Mouse (Mus musculus) embryonic facial prominence, embryonic 15.5 days (tissue): ENCODE results near the gene Hephl1. TPM values are rescaled to one million over a fixed set of nuclear protein-coding genes. Genes with fewer than 3 reads are reported as not detected.

Source experiments
- ATAC-seq: fragments of 200-750 bp; cut with Nextera tagmentation; 2 replicates; pipeline ENCODE4 v1.8.0; 2017; ENCODE audit warnings: low read depth, moderate TSS enrichment; ENCODE audit not compliant: insufficient number of reproducible peaks, low FRiP score, low TSS enrichment
- H3K27ac ChIP-seq: fragments of 300-500 bp; sonication (generic); replicated peaks from 2 replicates; pipeline ENCODE4 v1.5.1; 2015; ENCODE audit warnings: mild to moderate bottlenecking, inconsistent platforms
- H3K27me3 ChIP-seq: fragments of 300-500 bp; sonication (generic); 2 replicates; pipeline ENCODE4 v1.6.1; 2015; ENCODE audit warnings: inconsistent platforms
- H3K36me3 ChIP-seq: fragments of 300-500 bp; sonication (generic); 2 replicates; pipeline ENCODE4 v1.6.1; 2015; ENCODE audit warnings: mild to moderate bottlenecking, inconsistent platforms
- H3K4me1 ChIP-seq: fragments of 300-500 bp; sonication (generic); 2 replicates; pipeline ENCODE4 v1.6.1; 2015; ENCODE audit warnings: inconsistent platforms
- H3K4me2 ChIP-seq: fragments of 300-500 bp; sonication (generic); replicated peaks from 2 replicates; pipeline ENCODE4 v1.6.1; 2015; ENCODE audit warnings: mild to moderate bottlenecking, inconsistent platforms
- H3K4me3 ChIP-seq: fragments of 300-500 bp; sonication (generic); replicated peaks from 2 replicates; pipeline ENCODE4 v1.5.1; 2015; ENCODE audit warnings: mild to moderate bottlenecking, inconsistent platforms
- H3K9ac ChIP-seq: fragments of 300-500 bp; sonication (generic); 2 replicates; pipeline ENCODE4 v1.6.1; 2015; ENCODE audit warnings: inconsistent platforms
- H3K9me3 ChIP-seq: fragments of 300-500 bp; sonication (generic); replicated peaks from 2 replicates; pipeline ENCODE4 v1.6.1; 2016; ENCODE audit warnings: inconsistent platforms
- WGBS: fragments of 180-500 bp; shearing (Covaris S2); methylation state at CpG from one replicate; pipeline ENCODE4 v1.1.7; 2015; 5-methylcytosine and 5-hydroxymethylcytosine counted together
- polyA plus RNA-seq: library from polyadenylated mRNA; unstranded; fragments of >200 nt; fragmentation: Nextera tagmentation; extraction: Ambion mirVana; gene quantifications from 2 replicates; pipeline ENCODE4 v1.2.1, GENCODE M21; 2015

The Hephl1 gene
- polyA plus RNA-seq, 1 experiment from 2014 or later = 0.23 TPM

- Histone ChIP-seq H3K4me3 (no peak overlapping the region), H3K9me3 (no peaks in the 10 kb centered on the region), H3K4me2 (no peak overlapping the region), H3K27ac (no peak overlapping the region), H3K36me3 (no peaks in the 10 kb centered on the region), H3K27me3 (no peaks in the 10 kb centered on the region), H3K4me1 (no peaks in the 10 kb centered on the region), H3K9ac (no peak overlapping the region)
- WGBS = 52% methylated on average over 7 of the region's 7 CpGs
- ATAC-seq = no peak
Measured at GRCm38 (mm10) chr9:15015223-15015956, 96.5 kb downstream of the Hephl1 start.

- Histone ChIP-seq H3K27me3 (no peaks in the 10 kb centered on the region), H3K4me1 (0 out of 2 replicates have a peak, but pooled peaks cover 11% of the 10 kb centered on the region), H3K36me3 (peaks cover 25% of the 10 kb centered on the region; the same call in 1 of the 2 replicates), H3K4me3 (no peak overlapping the region), H3K27ac (no peak overlapping the region), H3K9ac (no peak overlapping the region), H3K9me3 (no peaks in the 10 kb centered on the region), H3K4me2 (no peak overlapping the region)
- no peak for ATAC-seq
- WGBS = 85% methylated on average over 14 of the region's 14 CpGs
Measured at GRCm38 (mm10) chr9:15007566-15007965, 104.3 kb downstream of the Hephl1 start.

GRCm38 (mm10) chr9:15004298-15004685 lies 107.6 kb downstream of the Hephl1 start:
- no peak overlapping the region for H3K9ac ChIP-seq
- H3K27ac ChIP-seq = peak overlapping the region; percentile 52; the same call in 1 of the 2 replicates
- no peak for ATAC-seq
- peak overlapping the region; percentile 3; the same call in 1 of the 2 replicates for H3K4me3 ChIP-seq
- peak overlapping the region; percentile 32; the same call in 1 of the 2 replicates for H3K4me2 ChIP-seq
- H3K27me3 ChIP-seq = no peaks in the 10 kb centered on the region
- 45% methylated on average over 9 of the region's 9 CpGs for WGBS
- H3K4me1 ChIP-seq = 0 out of 2 replicates have a peak, but pooled peaks cover 11% of the 10 kb centered on the region
- H3K36me3 ChIP-seq = peaks cover 25% of the 10 kb centered on the region; the same call in 1 of the 2 replicates
- H3K9me3 ChIP-seq = no peaks in the 10 kb centered on the region

GRCm38 (mm10) chr9:15003676-15004297 lies 108.1 kb downstream of the Hephl1 start:
- Histone ChIP-seq H3K27me3 (no peaks in the 10 kb centered on the region), H3K4me3 (peak overlapping the region; percentile 3; the same call in 1 of the 2 replicates), H3K9me3 (no peaks in the 10 kb centered on the region), H3K9ac (no peak overlapping the region), H3K4me2 (peak overlapping the region; percentile 32; the same call in 1 of the 2 replicates), H3K27ac (peak overlapping the region; percentile 52), H3K4me1 (0 out of 2 replicates have a peak, but pooled peaks cover 11% of the 10 kb centered on the region), H3K36me3 (peaks cover 22% of the 10 kb centered on the region; the same call in 1 of the 2 replicates)
- 30% methylated on average over 10 of the region's 10 CpGs for WGBS
- ATAC-seq = peak; percentile 44; the same call in 1 of the 2 replicates

DNA sequence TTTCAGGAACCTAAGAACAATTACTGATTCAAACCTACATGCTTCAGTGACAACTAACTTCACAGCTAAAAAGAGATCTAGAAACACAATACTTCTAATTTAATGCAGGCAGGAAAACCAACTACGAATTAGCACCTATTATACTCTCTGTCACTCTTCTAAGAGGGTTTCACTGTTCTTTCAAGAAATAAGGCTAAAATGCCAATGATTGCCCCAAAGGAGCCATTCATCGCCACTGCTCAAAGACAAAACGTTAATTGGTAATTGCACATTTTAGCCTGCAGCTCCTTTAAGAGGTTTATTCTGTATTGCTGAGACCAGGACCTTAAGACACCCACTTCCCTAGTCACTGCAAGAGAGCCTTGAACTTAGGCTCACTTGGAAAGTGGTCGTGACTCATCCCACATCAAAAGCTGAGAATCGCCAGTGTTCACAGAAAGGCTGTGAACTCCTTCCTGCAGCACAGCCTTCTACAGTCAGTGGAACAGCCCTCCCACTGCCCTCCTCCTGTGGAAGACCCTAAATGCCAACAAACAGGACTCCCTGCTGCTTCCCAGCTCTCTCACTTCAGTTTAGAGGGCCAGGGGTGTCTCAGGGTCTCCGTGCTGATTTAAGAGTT lies 108.8 kb downstream of the Hephl1 start:
- Histone ChIP-seq H3K9me3 (no peaks in the 10 kb centered on the region), H3K4me1 (0 out of 2 replicates have a peak, but pooled peaks cover 11% of the 10 kb centered on the region), H3K27ac (0 out of 2 replicates have a peak overlapping the region, but pooled peaks have one; percentile 52), H3K4me2 (no peak overlapping the region), H3K9ac (no peak overlapping the region), H3K27me3 (no peaks in the 10 kb centered on the region), H3K36me3 (peaks cover 19% of the 10 kb centered on the region; the same call in 1 of the 2 replicates), H3K4me3 (no peak overlapping the region)
- no peak for ATAC-seq
- 33% methylated on average over 6 of the region's 6 CpGs for WGBS

Other genes with a start within 250 kb of the Hephl1 start
- 0.37 and 0.47 TPM in 2 replicates for gene Izumo1r, start 208.2 kb downstream of the Hephl1 start, polyA plus RNA-seq
- gene Panx1, start 66.6 kb downstream of the Hephl1 start, polyA plus RNA-seq = 43.4 and 45.7 TPM in 2 replicates
- 6.7 and 7.6 TPM in 2 replicates for gene Vstm5, start 126.9 kb upstream of the Hephl1 start, polyA plus RNA-seq
- gene Med17, start 167.8 kb upstream of the Hephl1 start, polyA plus RNA-seq = 30.7 and 34.6 TPM in 2 replicates
- gene Taf1d, start 194.1 kb upstream of the Hephl1 start, polyA plus RNA-seq = 66.5 and 68.9 TPM in 2 replicates
- gene 4931406C07Rik, start 194.3 kb upstream of the Hephl1 start, polyA plus RNA-seq = 9.8 and 12.5 TPM in 2 replicates
- gene Cep295, start 245.7 kb upstream of the Hephl1 start, polyA plus RNA-seq = 12.9 and 13.7 TPM in 2 replicates